Mouse (Mus musculus) olfactory bulb, adult 2 months (tissue): ENCODE measurements around the gene Ahcy.

Experiments
- CTCF ChIP-seq: fragments of 200-500 bp; IDR thresholded peaks from 2 replicates; pipeline ENCODE4 v1.5.1; 2012; ENCODE audit warnings: low read depth, mild to moderate bottlenecking, low read length, moderate library complexity; ENCODE audit not compliant: insufficient read depth
- POLR2A ChIP-seq: fragments of 200-500 bp; IDR thresholded peaks from 2 replicates; pipeline ENCODE4 v1.6.1; 2012; ENCODE audit warnings: mild to moderate bottlenecking, low read depth, low read length, moderate library complexity; ENCODE audit not compliant: insufficient read depth

- no peak for TF ChIP-seq CTCF
- no peak for TF ChIP-seq POLR2A
These were observed 21.6 kb downstream of the Ahcy start for GRCm38 (mm10) chr2:155052681-155053080.
